Mouse (Mus musculus) cerebellum, postnatal 4 days (tissue): ENCODE measurements around the gene Bicra.

Experiments
- DNase-seq, 2 experiments: peaks; one replicate each; pipeline ENCODE4 v3.0.0; 2022; ENCODE audit warnings: low spot score in 2 of 2, mixed read lengths in 1 of 2

The Bicra gene

DNA sequence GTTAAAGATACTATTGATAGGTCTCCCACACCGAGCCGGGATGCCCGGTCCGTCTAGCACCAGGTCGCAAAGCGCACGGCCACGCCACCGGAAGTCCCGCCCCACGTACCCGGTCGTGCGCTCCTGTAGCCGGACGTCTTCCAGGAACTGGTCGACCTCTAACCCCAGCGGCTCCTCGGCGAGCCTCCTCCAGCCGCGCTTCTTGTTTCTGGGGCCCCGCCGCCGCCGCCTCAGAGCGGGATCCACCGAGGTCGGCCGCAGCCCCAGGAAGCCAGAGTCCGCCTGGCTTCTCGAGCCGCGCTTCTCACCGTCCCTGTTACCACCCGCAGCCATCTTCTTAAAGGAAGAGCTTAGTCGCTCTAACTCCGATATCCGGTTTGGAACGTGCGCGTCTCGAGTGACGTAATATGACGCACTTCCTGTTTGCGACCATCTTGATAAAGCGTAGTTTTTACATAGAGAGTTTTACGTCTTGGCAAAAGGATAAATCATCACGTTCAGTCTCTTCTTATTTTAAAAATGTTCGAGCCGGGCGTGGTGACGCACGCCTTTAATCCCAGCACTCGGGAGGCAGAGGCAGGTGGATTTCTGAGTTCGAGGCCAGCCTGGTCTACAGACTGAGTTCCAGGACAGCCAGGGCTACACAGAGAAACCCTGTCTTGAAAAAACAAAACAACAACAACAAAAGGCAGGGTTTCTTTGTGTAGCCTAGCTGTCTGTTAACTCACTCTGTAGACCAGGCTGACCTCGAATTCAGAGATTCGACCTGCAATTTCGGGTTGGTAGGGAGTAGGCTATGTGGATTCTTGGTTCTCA lies 101.8 kb downstream of the Bicra start, which contains the start of gene Nop53:
TSS of gene Nop53 (minus strand) at position 354 of the 816 bp plus-strand sequence.
- peak; percentile 57 to 88 for DNase-seq

GRCm38 (mm10) chr7:15945211-15945610 lies 102.5 kb downstream of the Bicra start:
- no peak for DNase-seq

DNA sequence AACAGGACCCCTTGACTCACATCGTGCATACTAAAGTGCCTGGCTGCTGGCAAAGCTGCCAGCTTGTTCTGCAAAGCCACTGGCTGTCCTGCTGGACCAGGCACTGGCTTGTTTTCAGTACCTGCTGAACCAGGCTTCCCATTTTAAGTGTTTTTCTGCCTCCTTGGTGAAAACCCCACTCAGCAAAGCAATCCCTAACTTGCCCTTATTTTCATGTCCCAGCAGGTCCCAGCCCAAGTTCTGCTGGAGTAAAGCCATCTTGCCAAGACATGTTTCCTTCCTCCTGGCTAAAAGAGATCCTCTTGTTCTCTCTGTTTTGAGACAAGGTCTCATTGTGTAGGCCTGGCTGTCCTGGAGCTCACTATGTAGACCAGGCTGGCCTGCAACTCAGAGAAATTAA lies 103.4 kb downstream of the Bicra start:
- DNase-seq, result no peak

DNA sequence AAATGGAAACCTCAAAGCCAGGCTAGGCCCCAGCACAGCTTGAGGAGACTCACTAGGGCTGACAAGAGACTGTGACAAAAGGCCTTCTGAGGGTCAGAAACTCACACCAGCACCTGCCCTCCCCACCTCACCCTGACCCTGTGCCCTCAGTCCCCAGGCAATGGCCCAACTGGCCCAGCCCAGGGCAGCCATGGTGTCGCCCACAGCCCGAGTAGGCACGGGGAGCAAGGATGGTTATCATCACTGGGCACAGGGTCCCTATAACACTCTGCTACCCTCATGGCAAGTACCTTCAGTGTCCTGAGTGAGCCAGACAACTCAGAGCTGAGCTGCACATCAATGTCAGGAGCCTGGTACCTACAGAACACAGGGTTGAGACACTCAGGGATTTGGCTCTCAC lies 109.1 kb downstream of the Bicra start:
- no peak for DNase-seq

- no peak for DNase-seq
Observed at GRCm38 (mm10) chr7:15937491-15937890, 110.2 kb downstream of the Bicra start.

DNA sequence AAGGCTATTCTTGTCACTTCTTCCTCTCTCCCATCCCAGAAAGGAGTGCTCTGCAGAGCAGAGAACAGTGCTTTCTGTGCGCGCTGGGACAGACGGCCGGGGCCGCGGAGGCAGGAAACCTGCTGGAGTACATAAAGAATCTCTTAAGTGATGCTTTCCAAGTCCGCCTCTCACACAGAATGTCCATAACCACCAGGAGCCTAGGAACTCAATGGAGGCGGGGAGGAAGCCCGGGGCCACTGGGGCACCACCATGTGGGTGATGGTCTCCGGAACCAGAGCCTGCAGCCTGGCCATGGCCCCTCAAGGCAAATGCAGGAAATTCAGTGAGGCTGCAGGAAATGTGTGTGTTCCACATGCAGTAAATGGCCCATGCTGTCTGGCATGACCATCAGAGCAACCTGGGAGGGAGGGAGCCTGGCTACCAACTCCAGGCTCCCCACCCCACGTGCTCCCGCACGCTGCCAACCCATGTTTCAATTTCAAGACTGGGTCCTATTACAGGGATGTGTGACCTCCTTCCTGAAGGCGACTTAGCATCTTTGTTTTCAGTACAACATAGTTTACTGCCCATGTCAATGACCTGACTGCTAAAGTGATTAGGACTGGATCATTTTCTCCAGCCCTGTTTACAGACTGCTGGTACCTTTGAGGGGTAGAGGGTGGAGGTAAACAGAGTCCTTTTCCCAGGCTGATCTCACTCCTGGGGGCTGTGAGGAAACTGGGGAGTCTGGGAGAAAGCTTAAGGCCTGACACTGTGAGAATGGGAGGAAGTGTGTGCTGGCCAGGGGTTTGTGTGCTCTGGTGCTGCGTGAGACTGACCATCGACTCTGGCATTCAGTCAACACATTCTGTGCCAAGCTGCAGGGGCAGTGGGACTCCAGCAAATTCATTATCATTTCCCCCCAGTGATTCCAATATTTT lies 114.0 kb downstream of the Bicra start:
- DNase-seq, result no peak

DNA sequence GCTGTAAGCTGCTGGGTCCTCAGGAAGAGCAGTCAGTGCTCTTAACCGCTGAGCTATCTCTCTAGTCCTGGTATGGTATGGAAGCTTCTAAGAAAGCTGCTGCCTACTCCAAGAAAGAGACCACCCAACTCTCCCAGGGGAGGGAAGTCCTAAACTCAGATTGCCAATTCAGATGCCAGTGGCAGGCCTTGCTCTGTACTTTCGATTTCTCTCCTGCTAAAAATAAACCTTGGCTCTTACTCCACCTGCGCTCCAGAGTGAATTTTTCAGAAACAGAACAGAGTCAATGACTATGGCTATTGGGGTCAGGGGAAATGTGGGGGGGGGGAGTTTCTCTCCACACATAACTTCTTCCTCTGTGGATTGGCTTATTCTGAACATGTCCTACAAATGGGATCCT lies 116.1 kb downstream of the Bicra start:
- no peak for DNase-seq

DNA sequence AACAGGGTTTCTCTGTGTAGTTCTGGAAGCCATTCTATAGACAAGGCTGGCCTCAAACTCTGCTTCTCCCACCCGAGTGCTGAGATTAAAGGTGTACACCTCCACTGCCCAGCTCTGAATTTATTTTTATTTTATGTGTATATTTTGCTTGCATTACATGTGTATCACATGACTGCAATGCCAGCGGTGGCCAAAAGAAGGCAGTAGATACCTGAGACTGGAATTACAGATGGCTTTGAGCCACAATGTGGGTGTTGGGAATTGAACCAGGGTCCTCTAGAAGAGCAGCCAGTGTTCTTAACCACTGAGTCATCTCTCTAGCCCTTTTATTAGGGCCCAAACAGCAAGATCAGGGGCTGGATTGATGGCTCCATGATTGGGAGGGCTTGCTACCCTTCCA lies 117.2 kb downstream of the Bicra start:
- DNase-seq, result no peak

DNA sequence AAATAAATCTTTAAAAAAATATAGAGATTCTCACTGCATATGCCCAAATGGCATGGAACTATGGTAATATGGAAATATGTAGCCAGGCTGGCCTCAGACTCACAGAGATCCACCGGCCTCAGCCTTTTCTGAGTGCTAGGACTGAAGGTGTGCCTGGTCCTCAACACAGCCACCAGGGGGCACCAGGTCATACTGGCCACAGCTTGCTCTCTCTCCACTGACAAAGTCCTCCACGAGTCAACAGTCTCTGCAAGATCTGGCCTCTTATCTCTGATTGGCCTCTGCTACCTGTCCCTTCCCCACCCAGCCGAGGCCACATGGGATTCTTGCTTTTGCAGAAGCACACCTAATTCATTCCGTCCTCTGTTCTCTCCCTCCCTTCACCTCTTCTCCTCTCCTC lies 117.8 kb downstream of the Bicra start:
- no peak for DNase-seq

GRCm38 (mm10) chr7:15922220-15922773 lies 125.4 kb downstream of the Bicra start, which contains the start of gene Selenow:
Selenow (minus strand) TSS chr7:15922402.
- DNase-seq, result peak; percentile 79 to 90

DNA sequence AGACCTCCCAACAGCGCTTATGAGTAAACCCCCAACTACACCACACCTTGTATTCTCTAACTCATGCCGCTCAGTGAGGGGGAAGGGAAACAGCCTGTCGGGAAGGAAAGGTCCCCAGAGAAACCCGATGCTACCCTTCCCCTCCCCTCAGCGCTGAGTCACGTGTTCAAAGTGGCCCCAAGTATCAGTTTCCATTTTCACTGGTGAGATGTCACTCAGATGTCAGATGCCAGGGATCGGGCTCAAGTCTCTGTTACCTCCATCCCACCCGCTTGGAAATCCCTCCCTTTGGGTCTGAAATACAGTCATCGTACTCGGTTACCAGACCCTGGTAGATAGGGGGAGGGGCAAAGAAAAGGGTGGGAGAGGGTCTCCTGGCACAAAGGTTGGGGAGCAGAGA lies 125.9 kb downstream of the Bicra start:
- DNase-seq, result no peak
